Mouse (Mus musculus) kidney, adult 9 months (tissue): ENCODE data around the gene Prss57.
"Not testable (repeated sequence)": the region's sequence is repeated elsewhere in the genome, so short reads cannot be mapped to it uniquely, and the experiment has no call there.

Source experiments
- DNase-seq: peaks from one replicate; pipeline ENCODE4 v3.0.0; 2022

Gene Prss57

DNA sequence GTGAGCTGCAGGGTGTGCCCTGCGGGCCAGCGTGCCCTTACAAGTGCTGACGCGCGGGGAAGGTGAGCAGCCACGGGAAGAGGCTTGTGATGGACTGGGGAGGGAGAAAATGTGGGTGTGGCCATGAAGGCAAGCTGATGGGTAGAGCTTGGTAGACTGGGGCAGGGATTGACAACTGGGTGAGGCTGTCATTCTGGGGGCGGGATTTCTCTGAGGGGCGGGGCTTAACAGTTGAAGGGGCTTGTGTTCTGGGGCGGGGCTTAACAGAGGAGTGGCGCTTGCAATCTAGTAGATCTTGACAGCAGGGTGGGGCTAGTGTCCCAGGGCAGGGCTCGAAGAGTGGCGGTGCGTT lies 10.1 kb downstream of the Prss57 start:
- DNase-seq: no peak

DNA sequence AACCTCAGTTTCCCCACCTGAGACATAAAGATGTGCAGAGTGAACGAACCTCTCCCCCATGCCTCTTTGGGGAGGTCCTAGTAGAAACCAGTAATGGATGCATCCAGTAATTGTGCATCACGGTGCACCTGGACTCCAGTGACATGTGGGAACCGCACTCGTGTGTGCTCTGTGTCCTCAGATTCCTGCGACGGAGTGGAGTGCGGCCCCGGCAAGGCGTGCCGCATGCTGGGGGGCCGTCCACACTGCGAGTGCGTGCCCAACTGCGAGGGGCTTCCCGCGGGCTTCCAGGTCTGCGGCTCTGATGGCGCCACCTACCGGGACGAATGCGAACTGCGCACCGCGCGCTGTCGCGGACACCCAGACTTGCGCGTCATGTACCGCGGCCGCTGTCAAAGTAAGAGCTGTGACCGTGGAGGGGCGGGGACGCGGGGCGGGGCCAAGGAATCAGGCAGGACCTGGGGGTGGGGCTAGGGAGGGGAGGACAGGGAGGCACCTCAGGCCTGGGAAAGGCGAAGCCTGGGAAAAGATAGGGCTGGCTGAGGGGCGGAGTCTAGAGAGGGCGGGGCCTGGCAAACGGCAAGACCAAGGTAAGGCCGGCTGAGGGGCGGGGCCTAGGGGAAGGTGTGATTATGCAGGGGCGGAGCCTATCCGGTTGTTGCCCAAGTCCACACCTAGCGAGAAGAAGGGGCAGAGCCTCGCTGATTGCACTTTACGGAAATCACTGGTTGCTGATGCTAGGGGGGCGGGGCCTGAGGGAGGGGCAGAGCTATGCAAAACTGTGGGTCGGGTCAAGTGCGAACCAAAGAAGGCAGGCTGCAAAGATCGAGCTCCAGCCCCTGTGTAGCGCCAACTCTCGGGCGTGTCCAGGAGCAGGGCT lies 10.7 kb downstream of the Prss57 start:
- peak; percentile 100 for DNase-seq

DNA sequence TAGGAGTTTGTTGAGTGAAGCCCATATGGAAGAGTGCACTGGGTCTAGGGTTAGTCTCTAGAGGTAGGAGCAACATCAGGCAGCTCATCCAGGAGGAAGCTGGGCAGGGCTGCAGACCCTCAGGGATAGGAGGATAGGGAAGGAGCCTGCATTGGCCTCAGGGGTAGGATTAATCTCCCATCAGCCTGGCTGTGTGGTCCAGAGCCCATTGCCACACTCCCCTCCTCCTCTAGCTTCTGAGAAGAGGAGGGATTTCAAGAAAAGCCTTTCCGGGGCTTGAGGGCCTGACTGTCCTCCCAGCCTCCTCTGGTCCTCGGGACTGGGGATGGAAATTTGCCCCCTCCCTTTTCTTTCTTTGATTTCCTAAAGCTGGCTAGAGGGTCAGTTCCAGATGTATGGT lies 11.6 kb downstream of the Prss57 start:
- no peak for DNase-seq

DNA sequence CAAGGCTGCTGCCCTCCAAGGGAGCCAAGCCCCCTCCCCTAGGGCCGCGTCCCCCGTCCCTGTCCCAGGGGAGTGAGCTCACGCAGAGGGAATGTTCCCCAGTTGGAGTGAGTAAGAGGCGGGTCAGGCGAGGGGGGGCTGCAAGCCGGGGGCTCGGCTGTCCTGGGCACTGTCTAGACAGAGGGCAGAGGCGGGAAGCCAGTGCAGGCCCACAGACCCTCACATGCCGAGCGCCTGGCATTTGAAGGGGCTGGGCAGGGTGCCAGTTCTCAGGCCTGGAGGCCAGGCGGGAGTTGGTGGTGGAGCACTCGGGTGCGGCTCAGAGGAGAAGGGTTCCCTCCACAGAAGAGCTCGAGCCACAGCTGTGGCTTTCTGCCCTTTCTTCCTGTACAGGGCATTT lies 12.8 kb downstream of the Prss57 start:
- DNase-seq: no peak

DNA sequence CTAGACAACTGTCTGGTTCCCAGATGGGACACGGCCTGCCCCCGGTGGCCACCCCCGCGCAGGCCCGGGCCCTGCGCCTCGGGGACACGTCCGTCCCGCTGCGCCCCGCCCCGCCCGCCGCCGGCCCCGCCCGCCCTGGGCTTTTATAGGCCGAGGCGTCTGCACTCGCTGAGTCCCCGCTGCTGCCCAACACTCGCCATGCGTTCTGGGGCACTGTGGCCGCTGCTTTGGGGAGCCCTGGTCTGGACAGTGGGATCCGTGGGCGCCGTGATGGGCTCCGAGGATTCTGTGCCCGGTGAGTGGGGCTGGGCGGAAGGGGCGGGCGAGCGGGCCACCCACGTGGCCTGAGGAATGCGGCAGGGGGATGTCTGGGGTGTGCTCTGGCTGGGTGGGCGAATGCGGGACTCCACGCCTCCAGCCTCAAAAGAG lies 13.6 kb downstream of the Prss57 start, which contains the start of gene Fstl3:
Gene Fstl3 (plus strand): TSS at position 170 of the 429 bp plus-strand sequence.
- DNase-seq: no peak

DNA sequence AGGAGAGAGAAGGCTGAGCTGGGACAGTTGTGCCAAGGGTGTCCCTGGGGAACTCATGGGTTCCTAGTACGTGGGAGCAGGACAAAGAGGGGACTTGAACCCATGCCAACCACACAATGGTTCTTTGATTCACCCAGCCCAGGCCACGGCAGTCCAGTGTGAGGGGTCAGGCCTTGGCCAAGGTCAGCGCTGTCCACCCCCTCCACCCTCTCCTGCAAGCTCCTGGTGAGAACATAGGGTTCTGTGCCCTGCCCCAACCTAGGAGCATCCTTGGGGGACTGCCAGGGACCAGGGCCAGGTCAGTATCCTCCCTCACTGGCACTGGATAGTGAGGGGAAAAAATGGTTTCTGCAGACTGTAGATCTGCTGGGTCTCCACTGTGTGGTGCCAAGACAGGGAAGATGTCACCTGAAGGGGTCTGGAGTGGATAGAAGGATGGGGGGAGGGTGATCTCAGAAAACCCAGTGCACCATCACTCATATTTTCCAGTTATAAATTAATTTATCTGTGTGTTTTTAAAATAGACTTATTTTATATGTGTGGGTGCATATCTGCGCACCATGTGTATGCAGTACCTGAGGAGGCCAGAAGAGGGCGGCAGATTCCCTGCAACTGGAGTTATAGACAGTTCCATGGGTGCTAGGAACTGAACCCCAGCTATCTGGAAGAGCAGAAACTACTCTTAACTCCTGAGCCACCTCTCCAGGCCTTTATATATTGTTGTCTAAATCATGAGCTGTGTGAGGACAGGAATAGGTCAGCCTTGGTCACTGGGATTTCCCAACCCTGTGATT lies 16.1 kb downstream of the Prss57 start:
- no peak for DNase-seq

DNA sequence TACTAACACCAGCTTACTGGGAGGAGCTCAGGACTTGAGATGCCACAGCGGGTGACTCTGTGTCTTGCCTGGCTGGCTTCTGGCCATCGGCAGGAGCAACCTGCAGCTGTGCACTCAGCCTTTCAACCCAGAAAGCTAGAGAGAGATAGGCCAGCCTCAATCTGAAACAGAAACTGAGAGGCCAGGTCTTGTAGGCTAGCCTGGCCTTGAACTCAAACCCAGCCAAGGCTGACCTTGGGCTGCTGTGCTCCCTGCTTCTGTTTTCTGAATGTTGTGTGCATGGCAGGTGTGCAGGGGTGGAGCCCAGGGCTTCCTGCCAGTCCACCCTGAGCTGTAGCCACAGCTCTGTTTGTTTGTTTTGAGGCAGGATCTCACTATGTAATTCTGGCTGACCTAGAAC lies 17.6 kb downstream of the Prss57 start:
- DNase-seq: no peak

DNA sequence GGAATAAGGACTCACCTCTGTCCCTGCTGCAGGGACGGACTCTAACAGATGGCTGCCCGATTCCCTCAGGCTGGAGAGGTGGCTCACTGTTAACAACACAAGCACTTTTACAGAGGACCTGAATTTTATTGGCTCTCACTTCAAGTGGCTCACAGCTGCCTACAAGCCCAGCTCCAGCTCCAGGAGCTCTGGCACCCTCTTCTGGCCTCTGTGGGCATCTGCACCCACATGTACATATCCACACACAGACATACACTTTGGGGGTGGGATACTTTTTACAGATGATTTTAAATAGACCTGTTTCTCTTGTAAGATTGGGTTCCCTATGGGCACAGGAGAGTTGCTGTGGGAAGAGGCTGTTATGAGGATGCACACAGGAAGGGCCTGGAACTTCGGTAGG lies 18.4 kb downstream of the Prss57 start:
- no peak for DNase-seq

DNA sequence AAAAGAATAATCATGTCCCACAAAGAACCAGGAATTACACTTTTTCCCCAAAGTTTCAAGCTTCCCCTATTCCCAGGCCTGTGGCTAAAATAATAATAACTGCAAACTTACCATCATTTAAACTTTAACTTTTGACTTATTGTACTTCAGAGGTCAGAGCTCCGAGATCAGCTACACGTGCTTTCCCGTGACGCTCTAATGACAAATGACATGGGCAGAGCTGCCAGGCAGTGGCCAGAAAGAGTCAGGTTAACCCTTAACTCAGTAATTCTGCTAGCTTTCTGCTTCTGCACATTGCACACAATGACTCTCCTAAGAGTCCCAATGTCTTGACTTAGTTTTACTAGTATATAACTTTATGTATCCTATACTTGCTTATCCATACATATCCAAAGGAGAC lies 21.4 kb downstream of the Prss57 start:
- peak; percentile 81 for DNase-seq

DNA sequence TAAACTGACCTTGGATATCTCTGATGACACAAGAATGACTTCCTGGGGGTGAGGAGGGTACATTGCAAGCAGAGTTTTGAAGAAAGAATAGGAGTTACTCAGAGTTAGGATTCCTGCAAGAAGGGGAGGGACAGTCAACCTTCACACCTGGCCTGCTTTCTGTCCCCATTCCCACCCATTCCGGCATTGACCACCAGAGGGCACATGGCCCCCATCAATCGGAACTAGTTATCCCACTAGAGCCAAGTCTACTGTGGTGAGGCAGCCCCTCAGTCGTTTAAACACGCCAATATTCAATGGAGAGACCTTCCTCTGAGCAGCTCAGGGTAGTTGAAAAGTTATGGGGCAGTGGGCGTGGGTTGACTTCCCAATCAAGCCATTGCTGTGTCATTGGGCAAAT lies 22.4 kb downstream of the Prss57 start:
- peak; percentile 88 for DNase-seq

DNA sequence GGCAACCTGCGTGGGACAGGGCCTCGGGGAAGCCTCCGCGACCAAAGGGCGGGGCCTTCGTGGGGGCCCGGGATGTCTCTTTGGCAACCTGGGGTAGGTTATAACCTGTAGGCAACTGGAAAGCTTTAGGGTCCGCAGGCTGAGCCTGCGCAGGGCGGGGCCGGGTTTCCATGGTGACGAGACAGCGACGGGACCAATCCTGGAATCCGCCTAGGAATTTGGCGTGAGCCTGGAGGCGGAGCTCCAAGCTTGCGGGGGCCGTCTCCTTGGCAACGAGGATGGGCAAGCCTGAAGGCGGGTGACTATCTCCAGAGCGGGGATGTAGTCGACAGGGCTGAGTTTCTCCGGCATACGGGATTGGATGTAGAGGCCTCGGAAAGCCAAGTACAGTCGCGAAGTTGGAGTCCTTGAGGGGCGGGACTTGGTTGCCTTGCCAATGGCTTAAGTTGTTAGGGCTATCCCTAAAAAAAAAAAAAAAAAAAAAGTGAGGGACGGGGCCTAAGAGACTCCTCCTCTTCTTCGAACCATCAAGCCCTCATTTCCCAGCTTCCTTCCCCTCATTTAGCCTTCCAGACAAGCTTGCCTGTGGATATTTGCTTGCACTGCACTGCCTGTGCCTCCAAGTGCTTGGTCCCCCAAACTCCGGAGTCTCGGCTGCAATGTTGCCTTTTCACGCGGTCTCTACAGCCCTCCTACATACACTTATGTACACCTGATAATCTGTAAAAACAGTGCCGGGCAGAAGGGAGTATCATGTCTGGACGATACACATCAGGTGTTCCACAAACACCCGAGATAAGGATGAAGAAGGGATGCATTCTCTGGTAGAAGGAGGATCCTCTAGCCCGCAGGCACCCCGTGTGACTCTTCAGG lies 23.2 kb downstream of the Prss57 start:
- DNase-seq: peak; percentile 91

DNA sequence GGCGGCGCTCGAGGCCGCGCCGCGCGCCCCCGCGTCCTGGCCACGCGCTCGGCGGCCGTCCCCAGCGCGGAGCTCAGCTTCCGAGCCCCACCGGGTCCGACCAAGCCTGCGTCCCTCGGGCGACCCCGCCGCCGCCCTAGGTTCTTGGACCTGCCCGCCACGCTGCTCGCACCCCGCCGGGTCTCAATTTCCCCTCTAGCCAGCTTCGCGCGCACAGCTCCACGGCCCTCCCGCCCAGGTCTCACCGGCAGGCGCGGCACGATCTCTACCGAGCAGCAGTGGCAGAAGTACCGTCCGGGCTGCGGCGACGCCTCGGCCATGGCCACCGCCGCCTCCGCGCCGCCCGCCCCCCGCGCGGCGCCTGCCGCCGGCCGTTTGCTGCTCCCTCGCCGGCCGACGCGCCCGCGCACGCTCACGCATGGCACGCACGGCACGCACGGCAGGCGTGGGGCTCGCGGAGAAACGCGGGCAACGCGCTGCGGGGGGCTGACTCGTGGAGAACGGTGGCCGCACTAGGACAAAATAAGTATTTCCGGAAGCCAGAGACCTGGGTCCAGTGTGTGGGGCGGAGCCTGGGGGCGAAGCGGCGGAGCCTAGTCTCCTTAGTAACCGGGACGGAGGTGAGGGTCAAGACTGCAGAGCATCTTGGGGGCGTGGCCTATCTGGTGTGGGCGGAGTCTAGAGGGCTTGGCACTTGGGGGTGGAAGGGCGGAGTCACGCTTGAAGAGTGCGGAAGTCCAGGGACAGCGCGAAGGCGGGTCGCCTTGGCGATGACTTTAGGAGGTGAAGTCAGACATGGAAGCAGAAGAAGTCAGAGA lies 24.0 kb downstream of the Prss57 start, which contains the start of gene Rnf126:
Gene Rnf126 (minus strand): TSS at position 445 of the 818 bp plus-strand sequence.
- peak; percentile 100 for DNase-seq

DNA sequence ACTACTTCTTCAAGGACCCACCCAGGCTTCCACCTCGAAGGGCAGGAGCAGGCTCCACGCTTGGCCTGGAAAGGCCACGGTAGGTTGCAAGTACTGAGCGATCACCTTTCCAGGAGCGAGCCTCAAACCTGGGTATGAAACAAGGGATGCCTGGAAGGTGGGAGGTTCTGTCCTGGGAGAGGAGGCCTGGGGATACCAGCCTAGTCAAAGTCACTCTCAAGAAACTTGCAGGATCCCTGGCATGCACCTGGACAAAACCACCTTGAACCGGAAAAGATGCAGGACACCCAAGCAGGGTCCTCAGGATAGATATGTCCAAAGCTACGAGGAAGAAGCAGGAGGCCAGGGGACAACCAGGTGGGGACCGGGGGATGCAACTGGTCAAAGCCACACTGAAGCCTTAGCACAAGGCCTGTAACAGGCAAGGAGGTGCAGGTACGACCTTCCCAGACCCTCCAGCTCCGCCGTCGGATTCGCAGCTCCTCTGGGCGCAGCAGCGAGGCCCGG lies 24.7 kb downstream of the Prss57 start:
- peak; percentile 43 for DNase-seq

DNA sequence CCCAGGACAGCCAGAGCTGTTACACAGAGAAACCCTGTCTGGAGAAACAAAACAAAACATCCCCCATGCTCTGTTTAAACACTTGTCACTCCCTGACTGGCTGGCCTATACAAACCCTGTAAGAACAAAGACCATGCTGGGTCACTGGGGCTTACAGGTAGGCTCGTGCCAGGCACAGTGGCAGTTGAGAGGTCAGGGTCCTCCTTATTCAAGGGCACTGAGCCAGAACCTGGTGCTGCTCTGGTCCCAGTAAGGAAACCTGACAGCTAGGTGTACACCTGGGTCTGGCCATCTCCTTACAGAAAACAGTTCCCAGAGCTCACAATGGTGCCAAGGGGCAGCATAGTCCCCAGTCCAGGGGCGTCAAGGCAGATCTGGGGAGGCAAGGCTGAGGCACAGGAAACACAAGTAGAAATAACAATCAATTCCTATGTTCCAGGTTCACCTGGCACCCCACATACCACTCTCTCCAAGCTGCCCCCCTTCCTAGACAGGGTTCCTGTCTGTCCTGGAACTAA lies 25.5 kb downstream of the Prss57 start:
- DNase-seq: peak; percentile 45

DNA sequence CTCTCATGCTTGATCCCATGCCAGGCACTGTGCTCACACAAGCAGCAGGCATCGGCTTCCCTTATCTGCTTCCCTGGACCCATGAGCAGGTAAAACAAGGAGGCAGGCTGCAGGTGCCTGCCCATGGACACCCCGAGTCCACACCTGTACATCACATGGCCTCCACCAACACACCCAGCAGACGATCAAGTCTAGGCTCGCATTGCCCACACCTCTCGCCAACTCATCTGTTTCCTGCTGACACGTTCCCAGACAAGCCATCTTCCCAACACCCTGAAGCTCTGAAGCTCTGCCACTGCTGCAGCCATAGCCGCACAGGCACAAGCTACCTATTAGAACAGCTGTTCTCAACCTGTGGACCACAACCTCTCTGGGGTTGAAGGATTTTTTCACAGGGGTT lies 26.5 kb downstream of the Prss57 start:
- no peak for DNase-seq

DNA sequence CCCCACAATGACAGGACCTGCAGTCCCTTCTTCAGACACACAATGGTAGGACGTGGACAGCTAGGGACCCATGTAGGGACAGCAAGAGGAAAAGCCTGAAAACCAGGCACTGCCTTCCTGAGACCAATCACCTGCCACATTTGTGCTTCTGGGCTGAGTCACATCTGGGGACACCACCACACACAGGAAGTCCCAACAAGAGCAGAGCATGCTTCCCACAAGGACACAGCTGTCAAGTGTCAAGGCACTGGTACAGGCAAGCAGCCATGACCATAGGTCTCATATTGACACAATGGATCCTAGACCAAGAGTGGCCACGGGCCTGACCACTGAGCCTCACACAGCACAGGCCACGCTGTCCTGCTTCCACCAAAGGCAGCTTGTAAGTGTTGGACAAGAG lies 27.9 kb downstream of the Prss57 start:
- no peak for DNase-seq

DNA sequence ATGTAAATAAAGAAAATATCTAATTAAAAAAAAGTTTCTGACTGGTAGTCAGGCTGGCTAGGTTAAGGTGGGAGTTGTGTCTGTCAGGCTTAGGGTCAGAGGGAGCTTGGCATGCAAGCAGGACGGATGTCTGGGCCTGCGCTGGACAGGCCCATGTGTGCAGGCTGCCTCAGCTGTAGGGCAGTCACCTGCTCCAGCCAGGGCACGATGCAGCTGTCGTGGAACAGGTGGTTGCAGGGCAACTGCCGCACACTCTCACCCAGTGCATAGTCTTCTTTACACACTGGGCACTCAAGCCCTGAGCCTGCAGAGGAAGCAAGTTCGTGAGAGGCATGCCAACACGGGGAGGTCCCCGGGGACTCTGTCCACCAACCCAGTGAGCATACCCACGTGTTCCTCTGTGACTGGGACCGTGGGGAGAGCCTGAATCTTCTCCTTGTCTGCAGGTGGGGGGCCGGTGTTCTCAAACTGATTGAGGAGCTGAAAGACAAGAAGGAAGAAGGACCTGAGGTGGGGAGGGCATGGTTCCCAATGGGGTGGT lies 30.1 kb downstream of the Prss57 start:
- DNase-seq: no peak

DNA sequence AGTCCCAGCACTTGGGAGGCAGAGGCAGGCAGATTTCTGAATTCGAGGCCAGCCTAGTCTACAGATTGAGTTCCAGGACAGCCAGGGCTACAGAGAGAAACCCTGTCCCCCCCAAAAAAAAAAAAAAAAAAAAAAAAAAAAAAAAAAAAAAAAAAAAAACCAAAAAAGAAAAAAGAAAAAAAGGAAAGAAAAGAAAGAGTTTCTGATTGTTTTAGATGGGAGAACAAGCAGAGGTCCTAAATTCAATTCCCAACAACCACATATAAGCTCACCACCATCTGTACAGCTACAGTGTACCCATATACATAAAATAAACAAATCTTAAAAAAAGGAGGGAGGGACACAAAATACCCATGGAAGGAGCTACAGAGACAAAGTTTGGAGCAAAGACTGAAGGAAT lies 31.1 kb downstream of the Prss57 start:
- not testable (repeated sequence) for DNase-seq

DNA sequence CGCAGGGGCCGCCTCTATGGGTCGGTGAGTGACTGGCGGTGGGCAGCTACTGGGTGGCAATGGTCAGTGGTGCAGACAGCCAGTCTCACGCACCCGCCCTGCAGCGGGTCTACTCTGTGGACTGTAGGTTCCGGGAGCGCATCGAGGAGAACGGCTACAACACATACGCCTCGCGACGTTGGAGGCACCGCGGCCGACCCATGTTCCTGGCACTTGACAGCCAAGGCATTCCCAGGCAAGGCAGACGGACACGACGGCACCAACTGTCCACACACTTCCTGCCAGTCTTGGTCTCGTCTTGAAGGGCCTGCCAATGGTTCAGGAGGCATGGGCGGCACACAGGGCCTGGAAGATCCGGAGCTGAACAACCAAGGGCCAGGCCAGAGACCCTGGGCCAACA lies 34.1 kb downstream of the Prss57 start:
- DNase-seq: no peak

DNA sequence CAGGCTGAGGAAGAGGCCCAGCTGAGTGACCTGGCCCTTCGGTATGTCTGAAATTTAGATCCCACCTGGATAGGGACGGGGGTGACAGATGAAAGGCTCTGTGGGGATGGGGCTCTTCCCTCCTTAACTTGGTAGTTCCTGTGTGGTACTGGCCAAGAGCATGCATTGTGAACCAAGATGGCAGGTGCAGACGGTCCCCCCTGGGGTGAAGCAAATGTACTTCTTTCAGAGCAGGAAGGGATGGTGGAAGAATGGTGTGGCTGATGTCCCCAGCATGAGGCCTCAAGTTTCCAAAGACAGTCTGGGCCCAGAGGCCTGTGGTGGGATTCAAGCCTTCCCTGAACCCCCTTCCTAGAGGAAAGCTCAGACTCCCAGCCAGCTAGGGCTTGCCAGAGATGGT lies 34.9 kb downstream of the Prss57 start:
- DNase-seq: no peak

DNA sequence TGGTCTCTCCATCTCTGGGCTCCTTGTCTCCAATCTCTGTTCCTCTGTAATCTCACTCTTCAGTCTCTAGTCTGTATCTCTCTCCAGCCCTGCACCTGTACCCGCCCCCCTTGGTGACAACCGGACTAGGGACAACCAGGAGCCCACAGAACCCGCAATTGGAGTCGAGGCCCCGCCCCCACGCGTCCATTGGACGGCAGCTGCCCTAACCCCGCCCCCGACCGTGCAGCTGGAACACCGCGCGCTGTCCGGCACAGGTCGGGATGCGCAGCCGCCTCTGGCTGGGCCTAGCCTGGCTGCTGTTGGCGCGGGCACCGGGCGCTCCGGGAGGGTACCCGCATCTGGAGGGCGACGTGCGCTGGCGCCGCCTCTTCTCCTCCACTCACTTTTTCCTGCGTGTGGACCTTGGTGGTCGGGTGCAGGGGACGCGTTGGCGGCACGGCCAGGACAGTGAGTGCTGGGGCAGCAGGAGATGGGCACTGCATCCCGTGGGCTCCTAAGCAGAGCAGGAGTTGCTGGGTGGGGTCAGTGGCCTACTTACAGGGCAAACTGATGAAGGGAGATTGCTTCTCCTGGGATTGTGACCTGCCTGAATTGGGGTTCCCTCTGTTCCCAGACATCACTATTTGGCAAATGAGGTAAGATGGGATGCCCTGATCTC lies 35.8 kb downstream of the Prss57 start, which contains the start of gene Fgf22:
Gene Fgf22 (plus strand): TSS at position 221 of the 661 bp plus-strand sequence.
- DNase-seq: peak; percentile 75
